Mouse (Mus musculus) frontal cortex, adult (tissue): ENCODE results near the gene Opa3.

ENCODE experiments used
- ATAC-seq: cut with Nextera tagmentation; 2 replicates; pipeline ENCODE4 v1.9.2; 2017; ENCODE audit warnings: mild to moderate bottlenecking, moderate library complexity, mixed read lengths; ENCODE audit not compliant: low TSS enrichment

Gene Opa3

GRCm38 (mm10) chr7:19227883-19228792, at the start of gene Opa3:
Gene Opa3 (plus strand): TSS chr7:19228334.
- peak; percentile 84 for ATAC-seq

- peak; percentile 28; the same call in 1 of the 2 replicates for ATAC-seq
These were observed 49.6 kb upstream of the Opa3 start for GRCm38 (mm10) chr7:19178443-19179092.

GRCm38 (mm10) chr7:19179173-19179572, 49.0 kb upstream of the Opa3 start:
- ATAC-seq, result no peak

DNA sequence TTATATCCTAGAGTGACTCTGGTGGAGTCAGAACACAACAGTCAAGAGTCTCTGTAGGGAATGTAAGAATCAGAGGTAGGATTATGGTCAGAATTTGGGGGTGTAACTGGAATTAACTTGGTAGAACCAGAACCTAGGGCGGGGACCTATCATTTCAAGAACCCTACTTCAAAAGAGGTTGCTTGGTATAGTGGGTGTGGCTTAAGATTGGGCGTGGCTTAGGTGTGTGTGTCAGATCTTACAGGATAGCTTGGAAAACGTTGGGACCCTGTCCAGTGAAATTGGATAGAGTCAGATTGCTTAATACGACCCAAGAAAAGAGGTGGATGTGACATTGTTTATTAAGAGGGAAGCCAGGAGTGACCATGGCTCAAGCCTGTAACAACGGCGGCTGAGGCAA, 48.2 kb upstream of the Opa3 start:
- ATAC-seq, result no peak

GRCm38 (mm10) chr7:19180862-19181429, 47.2 kb upstream of the Opa3 start:
- no peak for ATAC-seq

- 0 out of 2 replicates have a peak, but pooled peaks have one; percentile 21 for ATAC-seq
These were observed 43.9 kb upstream of the Opa3 start for GRCm38 (mm10) chr7:19184250-19184649.

- no peak for ATAC-seq
These were observed 43.4 kb upstream of the Opa3 start for GRCm38 (mm10) chr7:19184758-19185157.

DNA sequence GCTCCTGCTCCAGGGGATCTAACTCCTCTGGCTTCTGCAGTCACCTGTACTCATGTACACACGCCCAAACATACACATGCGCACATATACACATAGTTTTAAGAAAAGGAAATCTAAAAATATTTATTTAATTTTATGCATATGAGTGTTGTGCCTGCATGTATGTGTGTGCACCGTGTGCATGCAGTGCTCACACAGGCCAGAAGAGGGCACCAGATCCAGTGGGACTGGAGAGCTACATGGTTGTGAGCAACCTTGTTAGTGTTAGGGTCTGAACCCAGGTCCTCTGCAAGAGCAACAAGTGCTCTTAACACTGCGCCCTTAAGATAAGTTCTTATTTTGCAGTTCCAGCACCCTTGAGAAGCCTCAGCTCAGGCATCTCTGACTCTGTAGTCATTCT, 33.5 kb upstream of the Opa3 start:
- ATAC-seq, result no peak

DNA sequence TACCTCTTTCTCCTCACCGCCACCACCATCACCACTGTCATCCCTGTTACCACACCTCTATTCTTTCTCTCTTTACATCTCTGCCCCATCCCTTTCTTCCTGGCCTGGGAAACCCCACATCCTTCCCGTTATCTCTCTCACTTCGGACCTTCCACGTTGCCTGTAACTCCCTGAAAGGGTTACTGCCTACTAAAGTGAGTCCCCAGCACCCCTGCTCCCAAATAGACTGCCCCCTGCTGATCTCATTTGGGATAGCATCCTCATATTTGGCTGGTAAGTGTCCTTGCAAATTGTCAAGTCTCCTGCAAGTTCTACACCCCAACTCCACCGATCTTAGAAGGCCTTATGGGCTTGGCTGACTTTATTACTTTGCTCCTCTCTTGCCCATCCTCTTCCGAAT, 31.5 kb upstream of the Opa3 start:
- no peak for ATAC-seq

- no peak for ATAC-seq
These were observed 30.1 kb upstream of the Opa3 start for GRCm38 (mm10) chr7:19197985-19198384.

- ATAC-seq, result no peak
These were observed 26.5 kb upstream of the Opa3 start for GRCm38 (mm10) chr7:19201660-19202059.

- no peak for ATAC-seq
These were observed 25.9 kb upstream of the Opa3 start for GRCm38 (mm10) chr7:19202065-19202850.

DNA sequence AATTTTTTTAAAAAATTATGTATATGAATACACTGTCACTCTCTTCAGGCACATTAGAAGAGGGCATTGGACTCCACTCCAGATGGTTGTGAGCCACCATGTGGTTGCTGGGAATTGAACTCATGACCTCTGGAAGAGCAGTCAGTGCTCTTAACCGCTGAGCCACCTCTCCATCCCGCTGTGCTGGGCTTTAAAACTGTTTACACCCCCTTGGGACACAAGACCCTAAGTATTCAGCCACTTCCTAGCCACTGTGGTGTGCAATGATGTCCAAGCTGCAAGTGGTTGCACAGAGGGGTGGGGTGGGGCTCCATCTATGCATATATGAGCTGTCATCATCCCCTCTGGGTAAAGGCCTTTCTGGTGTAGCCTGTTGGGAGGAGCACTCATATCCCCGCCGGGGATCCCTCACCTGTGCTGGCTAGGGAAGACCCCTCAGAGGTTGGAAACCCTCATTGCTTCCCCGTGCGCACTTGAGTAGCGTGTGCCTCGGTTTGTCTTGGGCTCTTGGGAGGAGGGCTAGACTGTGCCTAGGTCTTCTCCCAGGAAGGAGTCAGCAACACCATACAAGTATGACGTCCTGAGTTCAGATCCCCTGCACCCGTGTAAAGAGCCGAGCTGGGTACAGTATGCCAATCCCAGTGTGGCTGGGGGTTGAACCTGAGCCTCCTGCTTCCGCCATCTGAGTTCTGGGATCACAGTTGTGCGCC, 19.8 kb upstream of the Opa3 start:
- ATAC-seq, result 0 out of 2 replicates have a peak, but pooled peaks have one; percentile 23

DNA sequence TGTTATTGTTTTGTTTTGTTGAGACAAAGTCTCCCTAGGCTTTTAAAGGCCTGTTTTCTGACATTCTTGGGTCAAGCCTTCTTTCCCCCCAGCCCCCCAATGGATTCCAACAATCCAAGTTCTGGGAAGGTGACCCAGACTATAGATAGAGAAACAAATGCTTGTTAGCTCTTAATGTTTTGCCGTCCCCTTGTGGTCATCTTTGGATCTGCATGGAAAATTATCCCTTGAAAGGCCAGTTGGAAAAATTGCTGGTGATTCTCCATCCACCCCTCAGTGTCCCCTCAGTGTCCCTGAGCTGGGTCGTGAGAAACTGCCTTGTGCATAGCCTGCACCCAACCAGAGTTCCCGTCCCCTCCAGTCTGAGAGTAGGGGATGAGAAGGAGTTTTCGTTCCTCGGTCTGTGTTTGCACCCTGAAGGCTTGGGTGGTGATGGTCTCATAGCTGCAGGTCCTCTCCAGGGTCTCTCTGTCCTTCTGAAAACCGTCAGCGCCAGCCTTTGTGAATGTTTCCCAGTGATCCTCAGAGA, 19.1 kb upstream of the Opa3 start:
- ATAC-seq, result peak; percentile 44; the same call in 1 of the 2 replicates

DNA sequence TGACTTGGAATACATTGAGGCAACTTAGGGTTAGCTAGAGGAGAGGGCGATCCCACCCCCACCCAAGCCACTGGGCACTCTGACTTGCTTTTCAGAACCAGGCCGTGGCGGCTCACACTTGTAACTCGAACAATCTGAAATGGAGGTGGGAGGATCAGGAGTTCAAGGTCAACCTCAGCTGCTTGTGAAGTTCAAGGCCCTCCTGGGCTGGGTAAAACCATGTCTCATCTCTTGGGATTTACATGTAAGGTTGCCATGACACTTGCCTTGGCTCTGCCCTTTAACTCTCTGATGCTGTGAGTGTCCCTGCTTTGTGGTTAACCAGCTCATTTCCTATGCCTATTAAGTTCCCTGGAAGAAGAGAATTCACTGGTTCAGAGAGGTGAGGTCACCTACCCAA, 18.6 kb upstream of the Opa3 start:
- no peak for ATAC-seq

DNA sequence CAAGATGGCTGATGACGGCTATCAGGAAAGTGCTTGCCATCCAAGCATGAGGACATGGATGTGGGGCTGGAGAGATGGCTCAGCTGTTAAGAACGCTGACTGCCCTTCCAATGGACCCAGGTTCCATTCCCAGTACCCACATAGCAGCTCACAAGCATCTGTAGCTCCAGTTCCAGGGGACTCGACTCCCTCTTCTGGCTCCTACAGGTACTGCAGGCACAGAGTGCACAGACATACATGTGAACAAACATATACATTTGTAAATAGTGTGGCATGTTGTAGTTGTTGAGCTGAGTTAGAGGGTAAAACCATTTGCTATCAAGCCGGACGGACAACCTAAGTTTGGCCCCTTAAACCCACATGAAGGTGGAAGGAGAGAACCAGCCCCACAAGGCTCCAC, 18.1 kb upstream of the Opa3 start:
- no peak for ATAC-seq

GRCm38 (mm10) chr7:19211041-19211675, 17.0 kb upstream of the Opa3 start:
- no peak for ATAC-seq

GRCm38 (mm10) chr7:19211996-19212755, 16.0 kb upstream of the Opa3 start, which contains the start of gene Gpr4:
Gene Gpr4 (plus strand): TSS chr7:19212538.
- ATAC-seq, result no peak; the same call in 1 of the 2 replicates

DNA sequence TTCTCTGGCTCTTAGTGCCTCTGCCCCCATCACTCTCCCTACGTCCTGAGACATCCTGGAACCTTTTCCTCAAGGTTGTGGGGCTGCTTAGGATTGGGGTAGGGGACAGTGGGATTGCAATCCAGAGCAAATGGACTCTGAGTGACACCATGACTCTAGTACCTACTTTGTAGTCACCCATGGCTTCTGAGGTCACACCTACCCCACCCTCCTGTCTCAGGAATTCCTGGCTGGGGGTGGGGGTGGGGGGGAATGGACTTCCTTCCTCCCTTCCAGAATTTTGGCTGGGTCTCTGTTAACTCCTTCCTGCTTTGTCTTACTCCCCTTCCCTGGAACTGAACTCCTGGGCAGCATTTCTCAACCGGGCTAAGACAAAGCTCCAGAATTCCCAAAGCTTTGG, 14.7 kb upstream of the Opa3 start:
- ATAC-seq, result no peak

- no peak for ATAC-seq
These were observed 13.8 kb upstream of the Opa3 start for GRCm38 (mm10) chr7:19214369-19214768.
